Mouse (Mus musculus): ENCODE measurements around the gene Mospd3. TPM values are rescaled to one million over a fixed set of nuclear protein-coding genes. Genes with fewer than 3 reads are reported as not detected.

The Mospd3 gene
- polyA plus RNA-seq, 1 experiment: 459 TPM

DNA sequence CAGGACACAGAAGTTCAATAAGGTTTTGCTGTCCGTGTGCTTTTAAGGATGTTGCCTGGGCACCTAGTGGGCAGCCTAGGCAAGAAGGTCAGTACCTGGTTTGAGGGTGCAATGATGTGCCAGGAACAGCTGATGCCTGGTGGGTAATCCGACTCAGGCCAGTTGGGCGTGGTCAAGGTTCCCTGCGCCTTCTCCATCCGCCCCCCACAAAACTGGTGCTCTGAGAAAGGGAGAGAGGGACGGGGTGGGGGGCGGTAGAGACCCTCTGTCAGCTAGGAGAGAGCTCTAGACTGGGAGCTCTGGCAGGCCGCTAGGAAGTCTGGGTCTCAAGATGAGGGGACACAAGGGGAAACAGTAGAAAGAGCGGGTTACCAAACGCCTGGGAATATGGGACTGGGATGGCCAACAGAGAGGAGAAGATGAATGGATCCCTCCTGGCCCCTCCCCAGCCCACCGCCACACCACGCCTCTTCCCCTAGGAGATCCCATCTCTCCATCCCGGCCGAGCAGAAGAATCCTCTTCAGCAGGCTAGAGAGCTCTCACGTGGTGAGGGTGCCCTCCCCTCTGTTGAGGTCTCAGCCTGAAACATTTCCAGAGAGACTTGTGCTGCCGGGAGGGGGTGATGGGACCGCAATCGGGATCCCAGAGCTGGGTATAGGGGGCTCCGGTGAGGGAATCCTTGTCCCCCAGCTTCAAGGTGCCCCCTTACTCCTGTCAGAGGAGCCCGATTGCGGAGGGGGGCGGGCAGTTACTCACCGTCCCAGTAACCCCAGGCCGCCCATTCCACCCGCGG lies 7.2 kb upstream of the Mospd3 start:
- H3K9me3 ChIP-seq: no peaks in the 10 kb centered on the region
- peaks cover 41% of the 10 kb centered on the region for H3K36me3 ChIP-seq (replicated peaks; ENCODE audit: low read length)
- no peak for TF ChIP-seq FLI1 (IDR thresholded peaks at IDR 0.05; ENCODE audit: low read length)
- peaks cover 4% of the 10 kb centered on the region for H3K27me3 ChIP-seq (replicated peaks)
- H3K4me3 ChIP-seq (replicated peaks): no peak overlapping the region
- H3K4me1 ChIP-seq: peaks cover 48% of the 10 kb centered on the region

DNA sequence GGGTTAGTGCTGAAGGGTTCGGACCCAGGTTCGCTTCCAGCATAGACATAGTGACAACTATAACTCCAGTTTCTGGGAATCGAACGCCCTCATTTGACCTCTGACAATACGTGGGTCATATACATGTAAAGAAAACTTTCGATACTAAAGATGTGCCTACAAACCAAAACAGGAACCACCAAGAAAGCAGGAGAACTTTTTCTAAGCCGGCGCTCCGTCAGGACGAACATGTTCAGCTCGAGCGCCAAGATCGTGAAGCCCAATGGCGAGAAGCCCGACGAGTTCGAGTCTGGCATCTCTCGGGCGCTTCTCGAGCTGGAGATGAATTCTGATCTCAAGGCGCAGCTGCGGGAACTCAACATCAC lies 489 bp upstream of the Mospd3 start:
- H3K9me3 ChIP-seq: no peaks in the 10 kb centered on the region
- peak overlapping the region; percentile 96 for H3K4me3 ChIP-seq (replicated peaks)
- no peak for TF ChIP-seq FLI1 (IDR thresholded peaks at IDR 0.05; ENCODE audit: low read length)
- no peak for TF ChIP-seq GATA1 (IDR thresholded peaks at IDR 0.05; ENCODE audit: borderline replicate concordance, low read length)
- peaks cover 29% of the 10 kb centered on the region for H3K36me3 ChIP-seq (replicated peaks; ENCODE audit: low read length)
- H3K4me1 ChIP-seq: peaks cover 78% of the 10 kb centered on the region
- no peaks in the 10 kb centered on the region for H3K27me3 ChIP-seq (replicated peaks)

DNA sequence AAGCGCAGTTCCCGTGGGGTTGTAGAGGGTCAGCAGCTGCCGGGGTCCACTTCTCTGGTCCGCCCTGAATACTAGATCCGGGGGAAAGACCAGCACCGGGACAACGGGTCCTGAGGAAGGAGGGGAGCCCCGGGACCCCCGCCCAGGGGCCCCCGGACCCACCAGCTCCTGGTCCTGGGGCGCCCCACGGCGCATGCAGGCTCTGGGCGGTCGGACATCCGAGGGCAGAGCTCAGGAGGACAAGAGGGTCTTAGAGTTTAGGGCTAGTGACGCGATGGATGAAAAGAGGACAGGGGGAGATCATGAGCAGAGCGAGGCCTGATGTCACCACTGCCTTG lies 608 bp downstream of the Mospd3 start:
- Histone ChIP-seq H3K27me3 (replicated peaks) (no peaks in the 10 kb centered on the region), H3K4me1 (peaks cover 73% of the 10 kb centered on the region), H3K9me3 (no peaks in the 10 kb centered on the region), H3K4me3 (replicated peaks) (peak overlapping the region; percentile 96), H3K36me3 (replicated peaks; ENCODE audit: low read length) (peaks cover 20% of the 10 kb centered on the region)
- TF ChIP-seq FLI1 (IDR thresholded peaks at IDR 0.05; ENCODE audit: low read length) (no peak), GATA1 (IDR thresholded peaks at IDR 0.05; ENCODE audit: borderline replicate concordance, low read length) (no peak)

GRCm38 (mm10) chr5:137599600-137599999 lies 1.3 kb downstream of the Mospd3 start:
- Histone ChIP-seq H3K4me1 (peaks cover 69% of the 10 kb centered on the region), H3K9me3 (no peaks in the 10 kb centered on the region), H3K36me3 (replicated peaks; ENCODE audit: low read length) (peaks cover 19% of the 10 kb centered on the region), H3K4me3 (replicated peaks) (peak overlapping the region; percentile 96), H3K27me3 (replicated peaks) (no peaks in the 10 kb centered on the region)
- TF ChIP-seq FLI1 (IDR thresholded peaks at IDR 0.05; ENCODE audit: low read length) (no peak), GATA1 (IDR thresholded peaks at IDR 0.05; ENCODE audit: borderline replicate concordance, low read length) (no peak)

DNA sequence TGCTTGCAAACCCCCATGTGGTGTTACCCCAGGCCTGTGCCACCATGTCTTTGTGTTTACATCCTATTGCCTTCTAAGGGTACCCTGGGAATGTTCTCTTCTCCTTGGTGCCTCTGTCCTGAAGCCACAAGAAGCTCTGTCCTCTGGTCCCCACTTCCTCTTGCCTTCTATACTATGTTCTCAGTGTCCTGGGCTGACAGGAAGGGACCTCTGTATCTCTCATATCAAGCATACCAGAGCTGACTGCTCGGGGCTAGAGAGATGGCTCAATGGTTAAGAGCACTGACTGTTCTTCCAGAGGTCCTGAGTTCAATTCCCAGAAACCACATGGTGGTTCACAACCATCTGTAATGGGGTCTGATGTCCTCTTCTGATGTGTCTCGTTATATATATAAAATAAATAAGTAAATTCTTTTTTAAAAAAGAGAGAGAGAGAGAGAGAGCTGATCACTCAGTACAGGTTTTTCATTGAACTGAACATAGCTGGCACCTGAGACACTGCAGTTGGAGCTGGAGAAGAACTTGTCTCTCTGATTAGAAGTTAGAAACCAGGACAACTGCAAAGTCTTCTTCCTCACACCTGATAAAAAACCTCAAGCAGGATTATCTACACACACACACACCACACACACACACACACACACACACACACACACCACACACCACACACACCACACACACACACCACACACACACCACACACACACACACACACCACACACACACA lies 2.6 kb downstream of the Mospd3 start:
- no peaks in the 10 kb centered on the region for H3K9me3 ChIP-seq
- peaks cover 16% of the 10 kb centered on the region for H3K36me3 ChIP-seq (replicated peaks; ENCODE audit: low read length)
- H3K4me3 ChIP-seq (replicated peaks): peak overlapping the region; percentile 62
- no peaks in the 10 kb centered on the region for H3K27me3 ChIP-seq (replicated peaks)
- H3K4me1 ChIP-seq: peaks cover 63% of the 10 kb centered on the region
- TF ChIP-seq GATA1 (IDR thresholded peaks at IDR 0.05; ENCODE audit: borderline replicate concordance, low read length) (no peak), FLI1 (IDR thresholded peaks at IDR 0.05; ENCODE audit: low read length) (no peak)

GRCm38 (mm10) chr5:137597625-137598024 lies 3.2 kb downstream of the Mospd3 start:
- H3K4me1 ChIP-seq: peaks cover 56% of the 10 kb centered on the region
- peak overlapping the region; percentile 62 for H3K4me3 ChIP-seq (replicated peaks)
- H3K27me3 ChIP-seq (replicated peaks): no peaks in the 10 kb centered on the region
- TF ChIP-seq FLI1 (IDR thresholded peaks at IDR 0.05; ENCODE audit: low read length): no peak
- no peak for TF ChIP-seq GATA1 (IDR thresholded peaks at IDR 0.05; ENCODE audit: borderline replicate concordance, low read length)
- H3K9me3 ChIP-seq: no peaks in the 10 kb centered on the region
- peaks cover 16% of the 10 kb centered on the region for H3K36me3 ChIP-seq (replicated peaks; ENCODE audit: low read length)

GRCm38 (mm10) chr5:137596601-137597261 lies 4.1 kb downstream of the Mospd3 start:
- TF ChIP-seq GATA1 (IDR thresholded peaks at IDR 0.05; ENCODE audit: borderline replicate concordance, low read length) (no peak), FLI1 (IDR thresholded peaks at IDR 0.05; ENCODE audit: low read length) (no peak)
- no peaks in the 10 kb centered on the region for H3K27me3 ChIP-seq (replicated peaks)
- H3K4me1 ChIP-seq: peaks cover 58% of the 10 kb centered on the region
- peaks cover 16% of the 10 kb centered on the region for H3K36me3 ChIP-seq (replicated peaks; ENCODE audit: low read length)
- H3K9me3 ChIP-seq: no peaks in the 10 kb centered on the region
- peak overlapping the region; percentile 90 for H3K4me3 ChIP-seq (replicated peaks)

GRCm38 (mm10) chr5:137595921-137596320 lies 4.9 kb downstream of the Mospd3 start:
- Histone ChIP-seq H3K36me3 (replicated peaks; ENCODE audit: low read length) (peaks cover 16% of the 10 kb centered on the region), H3K9me3 (no peaks in the 10 kb centered on the region), H3K4me1 (peaks cover 62% of the 10 kb centered on the region), H3K4me3 (replicated peaks) (no peak overlapping the region), H3K27me3 (replicated peaks) (no peaks in the 10 kb centered on the region)
- TF ChIP-seq GATA1 (IDR thresholded peaks at IDR 0.05; ENCODE audit: borderline replicate concordance, low read length): no peak
- TF ChIP-seq FLI1 (IDR thresholded peaks at IDR 0.05; ENCODE audit: low read length): no peak

GRCm38 (mm10) chr5:137590507-137590906 lies 10.4 kb downstream of the Mospd3 start:
- H3K36me3 ChIP-seq (replicated peaks; ENCODE audit: low read length): peaks cover 9% of the 10 kb centered on the region
- H3K4me1 ChIP-seq: peaks cover 17% of the 10 kb centered on the region
- H3K9me3 ChIP-seq: peaks cover 12% of the 10 kb centered on the region
- H3K4me3 ChIP-seq (replicated peaks): no peak overlapping the region
- TF ChIP-seq FLI1 (IDR thresholded peaks at IDR 0.05; ENCODE audit: low read length) (no peak), GATA1 (IDR thresholded peaks at IDR 0.05; ENCODE audit: borderline replicate concordance, low read length) (no peak)
- peaks cover 1% of the 10 kb centered on the region for H3K27me3 ChIP-seq (replicated peaks)

DNA sequence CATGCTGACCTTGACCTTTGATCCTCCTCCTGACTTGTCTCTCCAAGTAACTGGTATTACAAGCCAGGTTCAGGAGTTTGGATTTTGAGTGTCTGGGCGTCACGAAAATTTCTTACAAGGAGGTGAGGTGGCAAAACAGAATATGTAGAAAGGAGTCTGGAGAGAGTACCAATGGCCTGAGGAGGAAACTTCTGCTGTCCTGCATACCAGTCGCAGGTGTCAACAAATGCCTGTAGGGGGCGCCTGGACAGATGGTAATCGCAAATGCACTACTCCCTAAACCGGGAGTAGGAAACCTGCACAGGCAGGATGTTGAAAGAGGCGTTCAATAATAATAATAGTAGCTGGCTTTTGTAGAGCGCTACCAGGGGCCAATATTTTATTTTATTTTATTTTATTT lies 15.9 kb downstream of the Mospd3 start:
- H3K4me1 ChIP-seq: peaks cover 5% of the 10 kb centered on the region
- TF ChIP-seq GATA1 (IDR thresholded peaks at IDR 0.05; ENCODE audit: borderline replicate concordance, low read length) (no peak), FLI1 (IDR thresholded peaks at IDR 0.05; ENCODE audit: low read length) (no peak)
- H3K36me3 ChIP-seq (replicated peaks; ENCODE audit: low read length): peaks cover 2% of the 10 kb centered on the region
- peaks cover 12% of the 10 kb centered on the region for H3K9me3 ChIP-seq
- peaks cover 28% of the 10 kb centered on the region for H3K27me3 ChIP-seq (replicated peaks)
- H3K4me3 ChIP-seq (replicated peaks): no peak overlapping the region
